Mouse (Mus musculus): ENCODE results near the gene Higd1b. TPM values are rescaled to one million over a fixed set of nuclear protein-coding genes. Genes with fewer than 3 reads are reported as not detected.

Gene Higd1b
- total RNA-seq, 2 experiments from 2014 or later: 3.3 to 3.9 TPM

DNA sequence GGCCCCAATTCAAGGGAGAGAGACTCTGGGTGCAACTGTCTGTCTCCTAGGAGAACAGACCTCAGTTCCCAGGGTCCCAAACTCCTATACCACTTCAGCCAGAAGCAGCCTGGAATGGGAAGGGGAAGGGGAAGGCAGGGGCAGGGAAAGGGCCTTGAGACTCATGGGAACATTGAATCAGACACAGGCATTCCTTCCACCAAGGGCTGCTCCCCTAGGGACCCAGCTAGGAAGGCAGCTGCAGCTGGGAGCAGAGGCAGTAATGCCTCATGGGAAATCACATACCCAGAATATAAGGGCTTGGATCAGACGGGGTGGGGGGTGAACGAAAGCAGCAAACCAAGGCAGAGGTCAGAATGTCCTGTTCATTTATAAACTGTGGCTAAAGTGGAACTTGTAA, 2.5 kb downstream of the Higd1b start:
- DNase-seq: peak; percentile 61

DNA sequence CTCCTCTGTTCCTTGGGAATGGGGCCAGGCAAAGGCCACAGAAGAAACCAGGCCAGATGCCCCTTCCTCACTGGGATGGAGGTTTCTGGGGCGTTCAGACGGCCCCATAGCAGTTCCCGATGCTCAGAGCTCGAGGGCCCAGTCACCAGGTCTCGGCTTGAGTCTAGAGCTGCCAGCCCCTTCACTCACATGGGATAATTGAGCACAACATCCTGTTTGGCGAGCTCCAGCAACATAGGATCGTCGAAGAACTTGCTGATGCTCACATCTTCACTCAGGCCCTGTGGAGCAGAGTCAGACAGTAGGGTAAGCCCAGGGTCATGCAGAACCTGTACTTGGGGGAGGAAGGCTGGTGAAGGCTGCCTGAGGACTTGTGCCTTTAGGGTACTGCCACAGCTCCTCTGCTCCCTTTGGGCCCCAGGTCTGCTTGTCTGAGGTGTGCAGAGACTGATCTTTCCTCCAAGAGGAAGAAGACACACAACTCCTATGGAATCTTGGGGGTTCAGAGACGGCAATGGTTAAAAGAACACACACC, 3.0 kb downstream of the Higd1b start:
- DNase-seq: no peak

DNA sequence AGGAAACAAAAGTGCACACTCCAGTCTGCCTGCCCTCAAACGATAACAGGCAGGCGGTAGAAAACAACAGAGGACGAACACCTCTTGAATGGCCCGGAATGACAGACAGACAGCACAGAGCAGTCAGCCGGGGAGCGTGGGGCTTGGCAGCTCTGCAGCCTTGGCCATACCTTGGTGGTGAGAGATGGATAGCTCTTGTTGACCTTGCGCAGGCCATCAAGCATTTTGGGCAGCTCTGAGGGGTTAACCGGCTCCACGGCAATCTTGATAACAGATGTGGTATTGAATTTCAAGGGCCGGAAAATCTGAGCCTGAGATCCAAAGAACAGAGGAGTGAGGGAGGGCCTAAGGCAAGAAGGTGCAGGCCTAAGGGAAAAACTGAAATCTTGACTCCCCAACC, 10.3 kb downstream of the Higd1b start:
- DNase-seq: no peak

DNA sequence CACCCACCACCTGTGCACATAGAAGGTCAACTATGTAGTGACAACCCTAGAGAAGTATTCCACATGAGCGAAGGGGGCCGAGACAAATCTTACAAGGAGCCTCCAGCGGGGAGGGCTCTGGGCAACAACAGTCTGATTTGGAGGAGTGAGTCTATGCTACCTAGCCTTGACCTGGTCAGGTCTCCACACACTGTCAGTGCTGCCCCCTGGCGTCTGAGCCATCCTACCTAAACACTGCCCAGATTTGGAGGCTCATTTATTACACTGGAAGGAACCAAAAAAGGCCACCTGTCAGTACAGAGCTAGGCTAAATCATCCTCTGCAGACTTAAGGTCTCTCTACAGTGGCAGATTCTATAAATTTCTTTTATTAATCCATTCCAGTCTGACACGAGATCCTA, 16.2 kb downstream of the Higd1b start:
- peak; percentile 38 for DNase-seq

GRCm38 (mm10) chr11:102853760-102854159, 18.1 kb downstream of the Higd1b start:
- DNase-seq: no peak

DNA sequence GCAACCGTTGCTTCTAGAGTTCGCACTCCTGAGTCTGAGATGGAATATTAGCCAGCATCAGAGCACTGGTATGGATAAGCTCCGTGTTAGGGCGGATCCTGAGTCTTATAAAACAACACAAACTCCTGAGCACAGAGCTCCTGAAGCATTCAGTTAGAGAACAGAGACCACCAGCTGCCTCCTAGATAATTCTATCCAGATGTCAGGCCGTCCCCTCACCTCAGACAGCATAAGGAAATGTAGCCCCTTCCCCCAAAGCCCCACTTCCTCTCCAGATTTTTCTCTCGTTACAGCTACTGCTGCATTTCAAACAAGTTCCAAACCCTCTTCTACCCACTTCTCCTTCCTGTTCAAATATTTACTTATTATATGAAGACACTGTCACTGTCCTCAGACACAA, 20.3 kb downstream of the Higd1b start:
- DNase-seq: no peak

GRCm38 (mm10) chr11:102858951-102859350, 23.3 kb downstream of the Higd1b start:
- DNase-seq: peak; percentile 33

- peak; percentile 75 for DNase-seq
These were observed 24.3 kb downstream of the Higd1b start for GRCm38 (mm10) chr11:102859933-102860332.

GRCm38 (mm10) chr11:102864272-102864671, 28.6 kb downstream of the Higd1b start:
- DNase-seq: no peak

- DNase-seq: no peak
These were observed 39.2 kb downstream of the Higd1b start for GRCm38 (mm10) chr11:102874801-102875334.

- DNase-seq: no peak
These were observed 43.9 kb downstream of the Higd1b start for GRCm38 (mm10) chr11:102879558-102879957.

DNA sequence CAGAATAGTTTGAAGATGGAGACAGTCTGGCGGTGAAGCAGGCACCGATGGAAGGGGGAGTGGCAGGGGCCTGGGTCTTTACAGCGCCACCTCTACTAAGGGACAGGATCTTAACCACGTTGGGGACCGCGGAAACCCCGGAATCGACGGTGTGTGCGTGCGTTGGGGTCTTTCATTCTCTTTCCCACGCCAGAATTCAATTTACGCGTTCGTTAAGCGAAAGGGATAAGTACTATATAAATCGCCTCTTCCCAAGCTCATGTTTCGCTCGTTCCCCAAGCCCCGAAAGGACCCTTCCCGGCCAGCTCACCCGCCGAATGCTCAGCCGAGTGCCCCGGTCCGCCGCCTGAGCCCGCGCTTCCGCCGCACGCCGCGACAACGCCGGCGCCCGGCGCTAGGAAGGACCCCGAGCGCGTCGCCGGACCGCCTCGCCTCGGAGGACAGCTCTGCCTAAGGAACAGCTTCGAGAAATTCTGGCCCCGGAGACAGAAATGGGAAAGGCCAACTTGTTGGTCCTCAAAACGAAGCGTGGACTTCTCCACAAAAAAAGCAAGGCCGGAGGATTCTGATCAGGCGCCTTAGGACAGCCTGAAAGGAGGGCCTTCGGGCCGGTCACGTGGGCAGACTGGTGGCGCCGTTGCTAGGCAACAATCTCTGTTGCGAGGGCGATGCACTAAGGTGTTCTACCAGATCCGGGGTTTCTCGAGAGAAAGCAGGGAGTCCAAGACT, 45.1 kb downstream of the Higd1b start, which contains the start of the genes Eftud2 and Ccdc103:
Eftud2 (minus strand) TSS at position 401 of the 729 bp plus-strand sequence.
Ccdc103 (plus strand) TSS at position 620 of the 729 bp plus-strand sequence.
- peak; percentile 83 for DNase-seq

DNA sequence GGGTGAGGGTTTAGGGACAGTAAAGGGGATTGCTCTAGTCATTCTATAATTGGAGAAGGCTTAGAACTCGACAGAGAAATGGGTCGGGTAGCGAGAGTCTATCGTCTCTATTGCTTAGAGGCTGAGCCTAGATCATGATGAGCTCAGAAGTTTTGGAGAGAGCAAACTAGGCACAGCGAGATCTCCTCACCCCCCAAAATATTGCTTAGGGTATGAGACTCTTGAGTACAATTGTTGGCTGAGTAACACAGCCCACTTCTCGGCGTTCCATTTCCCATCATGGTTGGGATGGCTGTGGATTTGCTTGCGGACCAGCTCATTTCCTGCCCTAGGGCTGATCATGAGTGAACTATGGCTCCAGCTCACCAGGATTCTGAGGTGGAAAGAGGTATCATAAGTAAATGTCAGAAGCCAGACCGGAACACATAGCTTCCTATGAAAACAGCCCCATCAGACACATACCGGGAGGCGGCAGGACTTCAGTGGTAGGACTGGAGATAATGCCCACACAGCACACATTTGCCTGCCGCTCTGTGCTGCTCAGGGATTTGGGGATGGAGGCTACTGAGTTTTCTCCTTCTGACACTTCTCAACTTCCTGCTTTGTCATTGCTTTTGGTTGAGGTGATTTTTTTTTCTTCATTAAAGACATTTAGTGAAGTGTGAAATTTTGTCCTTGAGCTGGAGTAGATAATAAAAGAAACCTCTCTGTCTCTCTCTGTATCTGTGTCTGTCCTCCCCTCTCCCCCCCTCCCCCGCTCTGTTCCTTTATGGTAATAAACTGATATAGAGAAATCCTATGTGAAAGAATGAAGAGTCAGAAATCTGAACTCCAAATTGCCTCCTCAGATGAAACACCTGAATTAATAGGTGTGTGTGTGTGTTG, 45.9 kb downstream of the Higd1b start:
- DNase-seq: no peak

GRCm38 (mm10) chr11:102884616-102885219, 49.1 kb downstream of the Higd1b start, which contains the start of gene Fam187a:
Fam187a (plus strand) TSS chr11:102885169.
- DNase-seq: no peak

- DNase-seq: no peak
These were observed 51.8 kb downstream of the Higd1b start for GRCm38 (mm10) chr11:102887433-102887832.

Other genes starting within 250 kb of the Higd1b start
- gene Fzd2, start 231.5 kb upstream of the Higd1b start, total RNA-seq (2021): 1 to 10 TPM; 2.5 to 2.7 TPM
- not detected for gene Meioc, start 172.1 kb upstream of the Higd1b start, total RNA-seq (2021)
- 10 to 100 TPM; 60.3 to 73.0 TPM for gene Ccdc43, start 138.1 kb upstream of the Higd1b start, total RNA-seq (2021)
- gene Adam11, start 74.4 kb upstream of the Higd1b start, total RNA-seq (2021): under 1 TPM; 0.29 to 0.77 TPM
- 1 to 10 TPM; 5.2 to 7.3 TPM for gene Gjc1, start 16.1 kb upstream of the Higd1b start, total RNA-seq (2021)
- 10 to 100 TPM; 23.7 to 25.5 TPM for gene Eftud2, start 45.1 kb downstream of the Higd1b start, total RNA-seq (2021)
- gene Ccdc103, start 45.4 kb downstream of the Higd1b start, total RNA-seq (2021): not detected
- not detected for gene Fam187a, start 49.3 kb downstream of the Higd1b start, total RNA-seq (2021)
- gene Gfap, start 65.1 kb downstream of the Higd1b start, total RNA-seq (2021): not detected
- under 1 TPM; 0.26 to 0.67 TPM for gene Kif18b, start 89.3 kb downstream of the Higd1b start, total RNA-seq (2021)
- gene C1ql1, start 110.8 kb downstream of the Higd1b start, total RNA-seq (2021): under 1 TPM in 1 of 2 experiments, not detected in 1; 0.18 TPM
- 10 to 100 TPM; 35.6 to 36.7 TPM for gene Nmt1, start 192.3 kb downstream of the Higd1b start, total RNA-seq (2021)
- 10 to 100 TPM; 22.0 to 28.2 TPM for gene Dcakd, start 192.5 kb downstream of the Higd1b start, total RNA-seq (2021)

Data from gastrocnemius, postnatal 25 days (tissue).